Mouse (Mus musculus): ENCODE measurements around the gene Yap1. TPM values are rescaled to one million over a fixed set of nuclear protein-coding genes. Genes with fewer than 3 reads are reported as not detected.

Yap1 gene
- polyA plus RNA-seq (2014; fragmentation: Nextera tagmentation; extraction: Ambion mirVana) = 29.3 and 30.9 TPM in 2 replicates

DNA sequence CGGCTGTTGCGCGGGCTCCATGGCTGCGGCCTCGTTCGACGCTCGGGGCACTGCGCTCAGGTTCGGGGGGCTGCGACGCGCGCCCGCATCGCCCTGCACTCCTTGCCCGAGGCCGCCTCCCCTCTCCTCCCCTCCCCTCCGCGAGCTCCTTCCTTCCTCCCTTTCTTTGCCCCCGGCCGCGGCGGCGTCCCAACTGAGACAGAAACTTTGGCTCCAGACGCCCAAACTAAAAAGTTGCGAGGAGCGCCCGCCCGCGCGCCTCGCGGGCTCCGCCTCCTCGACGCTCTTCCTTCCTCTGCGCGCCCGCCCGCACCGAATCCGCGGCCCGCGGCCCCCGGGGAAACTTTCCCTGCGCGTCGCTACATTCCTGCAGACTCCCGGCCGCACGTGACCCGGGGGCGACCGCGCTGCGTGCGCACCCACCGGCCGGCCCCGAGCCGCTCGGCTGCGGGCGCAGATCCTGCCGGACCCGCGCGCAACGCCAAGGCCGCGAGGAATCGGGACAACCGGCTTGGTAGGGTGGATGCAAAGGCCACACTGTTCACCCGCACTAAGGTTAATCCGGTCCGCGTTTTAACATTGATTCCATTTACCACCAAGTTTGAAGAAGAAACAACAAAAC lies at the start of gene Yap1:
Gene Yap1 (minus strand): TSS at position 227 of the 622 bp plus-strand sequence.
- H3K9me3 ChIP-seq (ENCODE audit: control insufficient read depth, low read length) = no peaks in the 10 kb centered on the region
- peaks cover 20% of the 10 kb centered on the region for H3K36me3 ChIP-seq (ENCODE audit: control insufficient read depth, insufficient read depth, low read length)
- ATAC-seq (replicated peaks; ENCODE audit: low FRiP score, low TSS enrichment, low read depth) (peak; percentile 87), DNase-seq (ENCODE audit: low spot score) (peak; percentile 94)
- H3K27ac ChIP-seq (ENCODE audit: low read depth) = peak within 1 kb of the TSS; percentile 98
- peak within 1 kb of the TSS; percentile 80 for H3K4me2 ChIP-seq (ENCODE audit: low read length)
- peak within 1 kb of the TSS; percentile 91 for H3K4me3 ChIP-seq (ENCODE audit: low read depth, low read length)
- H3K27me3 ChIP-seq (replicated peaks; ENCODE audit: control insufficient read depth, insufficient read depth, low read length) = no peaks in the 10 kb centered on the region
- peaks cover 16% of the 10 kb centered on the region; the same call in 1 of the 2 replicates for H3K4me1 ChIP-seq (replicated peaks; ENCODE audit: control insufficient read depth, insufficient read depth, low read length)
- under 1% methylated on average over 72 of the region's 79 CpGs for WGBS
- H3K9ac ChIP-seq (ENCODE audit: low read length) = peak within 1 kb of the TSS; percentile 99

DNA sequence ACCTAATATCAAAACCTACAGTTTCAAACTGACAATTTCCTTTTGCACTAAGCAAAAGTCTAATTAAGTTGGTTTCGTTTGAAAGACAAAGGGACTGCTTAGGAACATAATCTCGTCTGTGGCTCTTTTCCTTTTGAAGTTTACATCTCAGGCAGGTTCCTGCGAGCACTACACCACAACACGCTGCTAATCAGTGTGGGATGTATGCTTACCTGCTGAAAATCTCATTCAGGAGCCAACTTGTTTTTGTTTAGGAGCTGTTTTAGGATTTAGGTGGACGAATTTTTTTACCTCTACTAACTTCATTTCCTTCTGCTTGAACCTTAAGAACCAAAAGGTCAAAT lies 38.6 kb upstream of the Yap1 start:
- 0 out of 2 replicates have a peak, but pooled peaks cover 3% of the 10 kb centered on the region for H3K4me1 ChIP-seq (replicated peaks; ENCODE audit: control insufficient read depth, insufficient read depth, low read length)
- H3K4me3 ChIP-seq (ENCODE audit: low read depth, low read length) = peak overlapping the region; percentile 78
- WGBS = 21% methylated on average over 5 of the region's 5 CpGs
- H3K27ac ChIP-seq (ENCODE audit: low read depth) = 0 out of 2 replicates have a peak overlapping the region, but pooled peaks have one; percentile 78
- H3K4me2 ChIP-seq (ENCODE audit: low read length) = peak overlapping the region; percentile 64
- DNase-seq (ENCODE audit: low spot score) = no peak
- H3K36me3 ChIP-seq (ENCODE audit: control insufficient read depth, insufficient read depth, low read length) = no peaks in the 10 kb centered on the region
- H3K9ac ChIP-seq (ENCODE audit: low read length) = peak overlapping the region; percentile 68; the same call in 1 of the 2 replicates
- H3K9me3 ChIP-seq (ENCODE audit: control insufficient read depth, low read length) = no peaks in the 10 kb centered on the region
- H3K27me3 ChIP-seq (replicated peaks; ENCODE audit: control insufficient read depth, insufficient read depth, low read length) = no peaks in the 10 kb centered on the region
- ATAC-seq (replicated peaks; ENCODE audit: low FRiP score, low TSS enrichment, low read depth) = peak; percentile 17; the same call in 1 of the 2 replicates

DNA sequence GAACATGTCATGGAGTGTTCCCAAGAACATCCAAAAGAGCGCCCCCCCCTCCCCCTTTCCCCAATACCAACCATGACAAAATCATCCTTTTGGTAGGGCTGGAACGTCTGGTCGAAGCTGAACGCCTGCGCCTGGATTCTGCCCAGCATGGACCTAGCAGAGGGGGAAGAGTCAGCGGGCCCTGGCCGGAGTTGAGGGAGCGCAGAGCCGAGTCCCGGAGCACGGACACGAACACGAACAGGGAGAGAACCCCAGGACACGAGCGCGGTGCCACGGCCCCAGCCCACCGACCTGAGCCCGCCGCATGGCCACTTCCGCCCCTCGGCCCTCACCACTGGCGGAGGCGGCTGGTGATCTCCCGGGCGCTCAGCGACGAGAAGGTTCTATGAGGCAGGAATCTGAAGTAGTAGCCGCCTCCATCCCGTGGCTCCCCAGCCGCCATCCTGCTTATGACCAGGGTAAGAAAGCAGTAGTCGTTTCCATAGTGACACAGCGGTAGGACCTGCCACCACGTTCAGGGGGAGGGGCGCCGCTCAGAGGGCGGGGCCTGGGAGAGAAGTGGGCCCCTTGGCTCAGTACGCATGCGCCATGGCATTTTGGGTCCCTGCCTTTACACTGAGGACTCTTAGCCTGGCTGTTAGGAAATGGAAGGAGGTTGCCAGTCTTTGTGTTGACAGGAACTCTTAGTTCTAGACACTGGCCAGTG lies 38.1 kb upstream of the Yap1 start, which contains the start of gene Cfap300:
Gene Cfap300 (minus strand): TSS at position 486 of the 706 bp plus-strand sequence.
- H3K27me3 ChIP-seq (replicated peaks; ENCODE audit: control insufficient read depth, insufficient read depth, low read length) = no peaks in the 10 kb centered on the region
- ATAC-seq (replicated peaks; ENCODE audit: low FRiP score, low TSS enrichment, low read depth) = peak; percentile 95
- peak within 1 kb of the TSS; percentile 78 for H3K27ac ChIP-seq (ENCODE audit: low read depth)
- under 1% methylated on average over 39 of the region's 39 CpGs for WGBS
- H3K36me3 ChIP-seq (ENCODE audit: control insufficient read depth, insufficient read depth, low read length) = no peaks in the 10 kb centered on the region
- peak within 1 kb of the TSS; percentile 68 for H3K9ac ChIP-seq (ENCODE audit: low read length)
- H3K9me3 ChIP-seq (ENCODE audit: control insufficient read depth, low read length) = no peaks in the 10 kb centered on the region
- 0 out of 2 replicates have a peak, but pooled peaks cover 3% of the 10 kb centered on the region for H3K4me1 ChIP-seq (replicated peaks; ENCODE audit: control insufficient read depth, insufficient read depth, low read length)
- peak within 1 kb of the TSS; percentile 64 for H3K4me2 ChIP-seq (ENCODE audit: low read length)
- H3K4me3 ChIP-seq (ENCODE audit: low read depth, low read length) = peak within 1 kb of the TSS; percentile 78
- peak; percentile 97 for DNase-seq (ENCODE audit: low spot score)

DNA sequence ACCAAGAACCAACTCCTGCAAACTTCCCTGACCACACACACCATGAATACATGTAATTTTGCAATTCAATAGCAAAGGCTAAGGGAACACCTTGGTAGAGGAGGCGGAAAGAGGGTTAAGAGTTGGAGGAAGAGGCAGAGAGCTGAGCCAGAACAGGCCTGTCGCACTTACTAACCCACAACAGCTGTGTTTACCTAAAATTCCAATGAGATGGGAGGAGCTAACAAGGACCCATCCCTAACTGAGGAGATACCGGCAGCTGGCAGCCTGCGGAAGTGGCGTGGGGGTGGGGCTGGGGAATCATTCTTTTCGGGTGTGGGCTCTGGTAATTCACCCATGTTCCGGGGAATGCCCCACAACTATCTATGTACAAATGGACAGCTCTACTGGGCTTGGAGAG lies 31.1 kb upstream of the Yap1 start:
- Histone ChIP-seq H3K27ac (ENCODE audit: low read depth) (peak overlapping the region; percentile 20; the same call in 1 of the 2 replicates), H3K4me2 (ENCODE audit: low read length) (peak overlapping the region; percentile 31), H3K9ac (ENCODE audit: low read length) (no peak overlapping the region), H3K4me3 (ENCODE audit: low read depth, low read length) (no peak overlapping the region), H3K9me3 (ENCODE audit: control insufficient read depth, low read length) (no peaks in the 10 kb centered on the region), H3K27me3 (replicated peaks; ENCODE audit: control insufficient read depth, insufficient read depth, low read length) (no peaks in the 10 kb centered on the region), H3K4me1 (replicated peaks; ENCODE audit: control insufficient read depth, insufficient read depth, low read length) (peaks cover 5% of the 10 kb centered on the region), H3K36me3 (ENCODE audit: control insufficient read depth, insufficient read depth, low read length) (no peaks in the 10 kb centered on the region)
- peak; percentile 65 for DNase-seq (ENCODE audit: low spot score)
- peak; percentile 71 for ATAC-seq (replicated peaks; ENCODE audit: low FRiP score, low TSS enrichment, low read depth)
- WGBS = 13% methylated on average over 7 of the region's 7 CpGs

DNA sequence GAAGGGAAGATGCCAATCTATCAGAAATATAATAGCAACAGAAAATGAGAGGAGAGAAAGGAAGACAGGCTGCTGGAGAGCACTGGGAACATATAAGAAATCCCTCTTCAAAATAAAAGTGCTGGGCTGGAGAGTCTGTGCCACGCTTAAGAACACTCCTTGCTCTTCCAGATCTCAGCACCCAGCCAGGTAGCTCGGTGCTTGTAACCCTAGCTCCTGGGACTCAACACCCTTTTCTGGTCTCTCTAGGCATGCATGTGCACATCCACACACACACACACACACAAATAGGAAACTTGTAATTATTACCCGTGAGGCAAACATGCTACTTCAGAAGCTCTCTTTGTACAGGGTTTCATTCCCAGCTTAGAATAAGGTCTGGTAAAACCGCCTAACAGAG lies 30.7 kb upstream of the Yap1 start:
- 42% methylated on average over 4 of the region's 4 CpGs for WGBS
- peaks cover 5% of the 10 kb centered on the region for H3K4me1 ChIP-seq (replicated peaks; ENCODE audit: control insufficient read depth, insufficient read depth, low read length)
- H3K27me3 ChIP-seq (replicated peaks; ENCODE audit: control insufficient read depth, insufficient read depth, low read length) = no peaks in the 10 kb centered on the region
- no peak overlapping the region for H3K4me3 ChIP-seq (ENCODE audit: low read depth, low read length)
- DNase-seq (ENCODE audit: low spot score) = no peak
- H3K27ac ChIP-seq (ENCODE audit: low read depth) = peak overlapping the region; percentile 20; the same call in 1 of the 2 replicates
- H3K9me3 ChIP-seq (ENCODE audit: control insufficient read depth, low read length) = no peaks in the 10 kb centered on the region
- no peak overlapping the region for H3K9ac ChIP-seq (ENCODE audit: low read length)
- no peaks in the 10 kb centered on the region for H3K36me3 ChIP-seq (ENCODE audit: control insufficient read depth, insufficient read depth, low read length)
- peak overlapping the region; percentile 31 for H3K4me2 ChIP-seq (ENCODE audit: low read length)
- ATAC-seq (replicated peaks; ENCODE audit: low FRiP score, low TSS enrichment, low read depth) = peak; percentile 18; the same call in 1 of the 2 replicates

DNA sequence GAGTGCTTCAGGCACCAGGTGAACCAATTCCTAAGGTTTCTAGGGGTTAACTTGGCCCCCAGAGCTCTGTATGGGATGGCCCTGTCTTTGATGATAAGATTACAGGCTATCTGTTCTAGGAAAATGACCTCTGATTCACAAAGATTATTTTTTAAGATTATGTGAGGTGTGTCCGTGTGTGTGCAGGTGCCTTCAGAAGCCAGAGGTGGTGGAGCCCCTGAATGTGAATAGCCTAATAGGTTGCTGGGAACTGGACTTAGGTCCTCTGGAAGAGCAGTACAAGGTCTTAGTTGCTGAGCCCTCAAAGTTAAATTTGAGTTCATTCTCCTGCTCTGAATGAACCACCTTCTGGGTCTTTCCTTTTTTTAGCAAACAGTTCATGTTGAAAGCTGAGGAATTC lies 29.7 kb upstream of the Yap1 start:
- peaks cover 5% of the 10 kb centered on the region for H3K4me1 ChIP-seq (replicated peaks; ENCODE audit: control insufficient read depth, insufficient read depth, low read length)
- DNase-seq (ENCODE audit: low spot score) (no peak), ATAC-seq (replicated peaks; ENCODE audit: low FRiP score, low TSS enrichment, low read depth) (no peak)
- H3K36me3 ChIP-seq (ENCODE audit: control insufficient read depth, insufficient read depth, low read length) = no peaks in the 10 kb centered on the region
- no peak overlapping the region for H3K4me2 ChIP-seq (ENCODE audit: low read length)
- H3K27me3 ChIP-seq (replicated peaks; ENCODE audit: control insufficient read depth, insufficient read depth, low read length) = no peaks in the 10 kb centered on the region
- H3K9me3 ChIP-seq (ENCODE audit: control insufficient read depth, low read length) = no peaks in the 10 kb centered on the region
- no peak overlapping the region for H3K27ac ChIP-seq (ENCODE audit: low read depth)
- H3K9ac ChIP-seq (ENCODE audit: low read length) = no peak overlapping the region
- WGBS = 71% methylated on average over 1 of the region's 1 CpGs
- no peak overlapping the region for H3K4me3 ChIP-seq (ENCODE audit: low read depth, low read length)

DNA sequence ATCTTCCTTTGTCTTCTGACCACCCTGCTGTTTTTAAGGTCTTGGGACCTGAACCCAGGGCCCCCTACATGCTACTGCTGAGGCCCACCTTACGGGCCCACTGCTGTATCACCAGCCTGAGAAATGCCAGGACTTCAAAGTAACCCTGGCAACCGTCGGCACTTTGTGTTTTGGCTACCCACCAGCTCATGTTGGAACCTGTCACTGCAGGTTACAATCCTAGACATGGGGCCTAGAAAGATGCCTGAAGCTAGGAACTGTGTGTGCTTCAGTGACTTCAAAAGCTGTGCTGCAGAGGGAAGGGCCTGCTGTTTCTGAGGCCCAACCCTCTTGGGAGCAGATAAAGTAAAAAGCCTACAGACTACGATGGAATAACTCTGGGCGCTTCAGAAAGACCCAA lies 28.5 kb upstream of the Yap1 start:
- Histone ChIP-seq H3K9ac (ENCODE audit: low read length) (no peak overlapping the region), H3K27ac (ENCODE audit: low read depth) (no peak overlapping the region), H3K36me3 (ENCODE audit: control insufficient read depth, insufficient read depth, low read length) (no peaks in the 10 kb centered on the region), H3K27me3 (replicated peaks; ENCODE audit: control insufficient read depth, insufficient read depth, low read length) (no peaks in the 10 kb centered on the region), H3K4me3 (ENCODE audit: low read depth, low read length) (no peak overlapping the region), H3K4me1 (replicated peaks; ENCODE audit: control insufficient read depth, insufficient read depth, low read length) (peaks cover 5% of the 10 kb centered on the region), H3K4me2 (ENCODE audit: low read length) (no peak overlapping the region), H3K9me3 (ENCODE audit: control insufficient read depth, low read length) (no peaks in the 10 kb centered on the region)
- no peak for DNase-seq (ENCODE audit: low spot score)
- 84% methylated on average over 5 of the region's 5 CpGs for WGBS
- no peak for ATAC-seq (replicated peaks; ENCODE audit: low FRiP score, low TSS enrichment, low read depth)

DNA sequence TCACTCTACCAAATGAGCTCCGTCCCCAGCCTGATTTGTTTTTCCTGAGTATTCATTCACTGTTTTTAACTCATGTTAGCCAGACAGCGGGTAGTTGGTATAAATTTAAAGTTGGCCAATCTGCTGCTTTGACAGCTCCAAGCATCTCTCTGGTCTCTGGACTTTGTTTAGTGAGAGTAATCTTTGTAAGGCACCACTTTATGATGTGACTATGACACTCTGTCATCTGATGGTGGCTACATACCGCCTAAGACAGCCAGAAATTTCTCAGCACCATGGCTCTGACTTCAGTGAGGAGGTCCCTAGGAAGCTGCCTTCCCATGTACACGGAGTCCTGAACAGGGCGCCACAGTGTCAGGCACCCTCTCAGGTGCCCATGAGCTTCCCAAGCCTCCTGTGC lies 14.2 kb upstream of the Yap1 start:
- no peaks in the 10 kb centered on the region for H3K27me3 ChIP-seq (replicated peaks; ENCODE audit: control insufficient read depth, insufficient read depth, low read length)
- no peak overlapping the region for H3K27ac ChIP-seq (ENCODE audit: low read depth)
- no peaks in the 10 kb centered on the region for H3K4me1 ChIP-seq (replicated peaks; ENCODE audit: control insufficient read depth, insufficient read depth, low read length)
- H3K4me2 ChIP-seq (ENCODE audit: low read length) = no peak overlapping the region
- ATAC-seq (replicated peaks; ENCODE audit: low FRiP score, low TSS enrichment, low read depth) (no peak), DNase-seq (ENCODE audit: low spot score) (no peak)
- H3K36me3 ChIP-seq (ENCODE audit: control insufficient read depth, insufficient read depth, low read length) = no peaks in the 10 kb centered on the region
- no peaks in the 10 kb centered on the region for H3K9me3 ChIP-seq (ENCODE audit: control insufficient read depth, low read length)
- WGBS = 81% methylated on average over 5 of the region's 5 CpGs
- no peak overlapping the region for H3K4me3 ChIP-seq (ENCODE audit: low read depth, low read length)
- no peak overlapping the region for H3K9ac ChIP-seq (ENCODE audit: low read length)

Data from intestine, embryonic 14.5 days (tissue).